Mouse (Mus musculus) macrophage (primary cell): ENCODE measurements around the gene Cbr3. TPM values are rescaled to one million over a fixed set of nuclear protein-coding genes. Genes with fewer than 3 reads are reported as not detected.

ENCODE experiments used
- H3K27ac ChIP-seq: fragments of 350-480 bp; formaldehyde crosslinking; 2 replicates; pipeline ENCODE4 v1.9.0; 2021
- H3K36me3 ChIP-seq: fragments of 350-480 bp; formaldehyde crosslinking; 2 replicates; pipeline ENCODE4 v1.9.0; 2021; ENCODE audit errors: inconsistent target
- H3K4me3 ChIP-seq: fragments of 350-480 bp; formaldehyde crosslinking; 2 replicates; pipeline ENCODE4 v1.9.0; 2021; ENCODE audit errors: inconsistent target
- H3K79me2 ChIP-seq: fragments of 350-480 bp; formaldehyde crosslinking; 2 replicates; pipeline ENCODE4 v1.9.0; 2021; ENCODE audit errors: inconsistent target
- WGBS: methylation state at CpG from one replicate; pipeline ENCODE4 v1.1.7; 2026; ENCODE audit warnings: inconsistent platforms; ENCODE audit not compliant: missing documents; 5-methylcytosine and 5-hydroxymethylcytosine counted together
- polyA plus RNA-seq: library from polyadenylated mRNA; stranded (reverse); fragments of 250-400 nt; gene quantifications from 3 replicates; pipeline ENCODE4 v1.2.4, GENCODE M21; 2018; ENCODE audit warnings: inconsistent platforms

Cbr3 gene
- polyA plus RNA-seq, 1 experiment from 2014 or later, result 9.0 TPM

DNA sequence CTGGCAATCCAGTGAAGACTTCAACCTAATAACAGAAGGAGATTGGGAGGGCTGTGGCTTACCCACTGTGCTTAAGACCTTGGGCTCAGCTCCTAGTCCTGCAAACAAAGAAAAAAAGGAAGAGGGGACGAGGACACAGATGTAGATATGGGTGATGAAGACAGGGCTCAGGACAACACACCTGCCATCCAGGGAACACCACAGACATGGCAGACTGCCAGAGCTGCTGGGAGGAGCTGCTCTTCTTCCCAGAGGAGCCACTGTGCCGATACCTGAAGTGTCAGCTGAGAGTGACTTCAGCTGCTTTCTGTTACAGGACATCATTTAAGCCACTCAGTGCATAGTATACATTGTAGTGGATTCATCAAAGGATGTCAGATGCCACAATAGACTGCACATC, 39.5 kb downstream of the Cbr3 start:
- peaks cover 30% of the 10 kb centered on the region; the same call in 1 of the 2 replicates for H3K79me2 ChIP-seq
- H3K36me3 ChIP-seq, result peaks cover 17% of the 10 kb centered on the region; the same call in 1 of the 2 replicates
- WGBS, result 100% methylated on average over 1 of the region's 2 CpGs
- no peak overlapping the region for H3K27ac ChIP-seq
- H3K4me3 ChIP-seq, result no peak overlapping the region

DNA sequence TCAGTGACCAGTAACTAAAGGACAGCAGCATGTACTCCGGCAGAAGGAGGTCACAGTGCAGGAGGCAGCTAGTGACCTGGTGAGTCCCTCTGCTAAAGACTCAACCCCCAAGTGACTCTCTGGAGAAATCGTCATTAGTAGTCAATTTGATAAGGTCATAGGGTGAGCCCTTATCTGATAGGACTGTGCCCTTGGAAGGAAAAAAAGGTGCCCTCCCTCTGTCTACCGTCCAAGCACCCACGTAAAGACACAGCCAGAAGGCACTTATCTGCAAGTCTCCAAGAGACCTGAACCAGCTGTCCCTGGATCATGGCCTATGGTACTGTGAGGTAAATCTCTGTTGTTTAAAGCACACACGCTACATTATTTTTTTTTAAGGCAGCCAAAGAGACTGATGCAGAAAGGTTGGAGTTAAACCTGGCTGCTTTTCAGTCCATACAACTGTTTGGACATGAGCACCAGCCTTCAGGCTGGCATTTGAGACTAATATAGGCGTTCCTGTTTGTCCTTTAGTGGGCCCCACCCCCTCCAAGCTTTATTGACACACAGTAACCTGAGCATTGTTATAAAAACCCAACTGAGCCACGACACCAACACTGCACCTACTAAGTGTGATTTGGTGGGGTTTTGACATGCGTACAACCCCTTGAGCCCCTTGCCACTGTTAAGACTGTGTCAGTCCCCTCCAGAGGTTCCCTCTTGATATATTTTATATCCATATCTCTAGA, 42.6 kb downstream of the Cbr3 start:
- Histone ChIP-seq H3K79me2 (peaks cover 17% of the 10 kb centered on the region; the same call in 1 of the 2 replicates), H3K4me3 (no peak overlapping the region), H3K27ac (no peak overlapping the region), H3K36me3 (peaks cover 15% of the 10 kb centered on the region; the same call in 1 of the 2 replicates)
- WGBS, result 92% methylated on average over 8 of the region's 8 CpGs

DNA sequence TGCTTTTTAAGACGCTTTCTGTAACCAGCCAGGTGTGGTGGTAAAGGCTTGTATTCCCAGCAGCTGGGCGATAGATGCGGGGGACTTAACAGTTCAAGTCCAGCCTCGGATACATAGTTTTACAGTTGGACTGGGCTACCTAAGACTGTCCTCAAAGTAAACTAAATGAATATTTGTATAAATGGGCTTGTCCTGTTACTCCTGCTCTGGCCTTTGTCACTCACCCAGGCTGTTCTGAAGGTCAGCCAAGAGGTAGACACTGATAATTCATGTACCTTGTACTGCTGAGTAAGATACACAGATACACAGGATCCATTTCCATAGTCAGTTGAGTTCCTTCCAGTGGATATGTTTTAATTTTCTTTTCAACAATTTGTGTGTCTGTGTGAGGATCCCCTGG, 43.2 kb downstream of the Cbr3 start:
- Histone ChIP-seq H3K36me3 (peaks cover 19% of the 10 kb centered on the region; the same call in 1 of the 2 replicates), H3K4me3 (no peak overlapping the region), H3K27ac (no peak overlapping the region), H3K79me2 (peaks cover 17% of the 10 kb centered on the region; the same call in 1 of the 2 replicates)
- 100% methylated on average over 4 of the region's 4 CpGs for WGBS

DNA sequence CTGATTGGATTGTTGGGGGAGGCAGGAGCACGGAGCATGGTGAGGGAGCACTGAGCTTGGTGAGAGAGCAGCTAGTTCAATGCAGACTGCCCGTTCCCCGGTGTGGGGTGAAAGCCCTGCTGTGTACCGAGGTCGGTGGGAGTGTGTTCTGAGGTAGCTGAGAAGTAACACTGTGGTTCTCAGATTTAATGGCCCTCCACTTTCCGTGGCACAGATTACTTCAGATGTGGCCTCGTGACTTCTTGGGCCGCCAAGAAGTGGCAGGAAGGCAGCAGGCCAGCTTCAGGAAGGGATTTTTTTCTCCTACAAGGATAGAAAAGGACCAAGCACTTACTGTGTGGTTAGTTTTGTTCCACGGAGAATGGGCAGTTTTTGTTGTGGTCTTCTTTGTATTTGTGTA, 45.7 kb downstream of the Cbr3 start:
- Histone ChIP-seq H3K27ac (no peak overlapping the region), H3K79me2 (peaks cover 1% of the 10 kb centered on the region; the same call in 1 of the 2 replicates), H3K4me3 (no peak overlapping the region), H3K36me3 (peaks cover 19% of the 10 kb centered on the region; the same call in 1 of the 2 replicates)
- WGBS, result 78% methylated on average over 9 of the region's 9 CpGs

DNA sequence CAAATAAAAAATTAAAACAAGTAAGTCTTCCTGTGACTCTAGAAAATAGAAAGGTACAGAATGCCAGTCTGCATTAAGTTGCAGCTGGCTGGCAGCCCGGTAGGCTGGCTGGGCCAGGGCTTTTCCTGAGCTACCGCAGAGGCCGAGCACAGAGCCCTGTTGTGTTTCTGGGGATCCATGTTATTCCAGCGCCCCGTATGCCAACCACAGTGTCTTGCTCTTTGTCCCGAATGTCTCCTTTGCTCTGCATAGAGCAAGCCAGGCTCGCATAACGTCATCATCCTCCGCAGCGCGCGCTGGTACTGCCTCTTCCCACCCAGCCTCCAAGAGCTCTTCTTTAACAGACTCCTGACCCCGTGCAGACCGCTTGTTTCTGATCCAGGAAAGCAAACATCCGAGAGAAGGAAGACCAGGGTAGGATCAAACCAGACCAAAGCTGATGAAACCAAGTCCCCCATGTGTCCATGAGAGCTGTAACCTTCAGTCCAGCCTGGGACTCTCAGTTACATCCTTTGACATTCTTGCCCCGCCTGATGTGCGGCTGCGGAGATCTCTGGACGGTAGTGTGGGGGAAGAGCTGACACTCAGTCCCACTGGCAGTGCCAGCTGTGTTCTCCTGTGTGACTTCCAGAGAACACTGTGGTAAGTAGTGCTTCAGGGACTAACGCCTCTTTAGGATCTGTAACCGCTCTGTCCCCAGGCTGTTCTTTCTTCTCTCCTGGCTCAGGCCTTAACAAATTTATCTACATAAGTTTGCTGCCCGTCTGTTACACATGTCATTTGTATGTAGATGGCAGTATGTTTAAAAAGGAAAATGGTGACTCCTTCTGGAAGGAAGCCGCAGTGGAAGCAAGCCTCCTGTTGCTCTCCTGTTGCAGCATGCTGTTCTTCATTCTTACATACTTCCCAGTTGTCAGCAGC, 47.0 kb downstream of the Cbr3 start:
- Histone ChIP-seq H3K4me3 (no peak overlapping the region), H3K27ac (no peak overlapping the region), H3K79me2 (no peaks in the 10 kb centered on the region; the same call in 1 of the 2 replicates), H3K36me3 (peaks cover 27% of the 10 kb centered on the region)
- 89% methylated on average over 22 of the region's 23 CpGs for WGBS

DNA sequence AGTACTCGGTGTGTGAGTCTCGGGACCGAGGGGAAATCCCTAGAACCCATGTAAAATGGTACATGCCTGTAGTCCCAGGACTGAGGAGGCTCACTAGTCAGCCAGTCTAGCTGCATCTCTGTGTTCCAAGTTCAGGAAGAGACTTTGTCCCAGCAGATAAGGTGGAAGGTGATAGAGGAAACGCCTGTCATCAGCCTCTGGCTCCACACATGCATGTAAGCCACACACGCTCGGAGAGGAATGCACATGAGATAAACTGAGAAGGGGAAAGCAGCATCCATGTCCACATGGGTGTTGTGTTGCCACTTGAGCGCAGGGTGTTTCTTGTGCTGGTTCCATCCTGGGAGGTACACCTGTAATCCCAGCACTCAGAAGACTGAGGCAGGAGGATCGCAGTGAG, 48.3 kb downstream of the Cbr3 start:
- no peak overlapping the region for H3K4me3 ChIP-seq
- peaks cover 29% of the 10 kb centered on the region for H3K36me3 ChIP-seq
- H3K27ac ChIP-seq, result no peak overlapping the region
- no peaks in the 10 kb centered on the region; the same call in 1 of the 2 replicates for H3K79me2 ChIP-seq
- 98% methylated on average over 8 of the region's 8 CpGs for WGBS

DNA sequence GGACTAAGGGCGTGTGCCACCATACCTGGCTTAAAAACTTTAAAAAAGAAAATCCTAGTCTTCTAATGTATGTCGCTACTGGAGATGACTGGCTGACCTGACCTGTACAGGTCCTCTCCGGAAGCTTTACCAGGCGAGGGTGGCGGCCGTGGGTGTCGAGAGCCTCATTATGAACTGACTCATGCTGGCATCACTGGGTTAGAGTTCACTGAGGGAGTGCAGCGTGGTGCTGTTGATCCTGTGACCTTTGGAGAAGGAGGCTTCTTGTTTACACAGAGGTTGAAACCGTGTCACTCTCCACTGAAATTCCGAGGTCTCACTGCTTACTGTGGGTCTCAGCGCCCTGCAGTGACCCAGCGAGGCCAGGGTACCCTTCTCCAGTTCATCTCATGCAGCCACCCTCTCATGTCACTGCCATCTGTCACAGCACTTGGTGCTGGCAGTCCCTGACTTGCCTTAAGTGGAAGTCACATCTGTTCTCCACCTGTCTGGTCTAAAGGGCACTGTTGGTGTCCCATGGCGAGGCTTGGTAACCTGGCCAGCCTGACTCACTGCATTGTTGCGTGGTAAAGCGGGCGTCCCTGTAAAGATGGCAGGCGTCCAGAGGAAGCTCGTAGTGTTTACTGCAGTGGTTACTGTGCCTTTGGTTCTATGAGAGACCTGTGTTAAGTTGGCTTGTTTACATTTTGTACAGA, 50.0 kb downstream of the Cbr3 start:
- Histone ChIP-seq H3K27ac (no peak overlapping the region), H3K36me3 (peaks cover 29% of the 10 kb centered on the region), H3K4me3 (no peak overlapping the region), H3K79me2 (no peaks in the 10 kb centered on the region; the same call in 1 of the 2 replicates)
- 91% methylated on average over 18 of the region's 18 CpGs for WGBS

DNA sequence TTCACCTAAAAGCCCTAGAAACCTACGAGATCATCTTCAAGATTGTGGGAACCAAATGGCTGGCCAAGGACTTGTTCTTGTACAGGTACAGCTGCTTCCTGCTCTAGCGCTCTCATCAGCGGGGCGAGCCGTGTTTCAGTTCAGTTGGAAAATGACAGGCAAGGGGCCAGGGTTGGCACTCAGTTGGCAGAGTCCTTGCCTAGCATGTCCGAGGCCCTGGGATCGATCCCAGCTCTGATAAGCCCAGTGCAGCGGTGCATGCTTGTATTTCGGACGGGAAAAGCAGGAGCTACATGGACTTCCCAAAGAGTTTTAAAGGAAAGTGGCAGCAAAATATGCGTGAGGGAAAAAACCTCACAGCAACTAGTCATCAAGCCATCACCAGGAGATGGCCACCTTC, 56.2 kb downstream of the Cbr3 start:
- no peak overlapping the region for H3K4me3 ChIP-seq
- WGBS, result 94% methylated on average over 11 of the region's 11 CpGs
- no peak overlapping the region for H3K27ac ChIP-seq
- H3K36me3 ChIP-seq, result peaks cover 37% of the 10 kb centered on the region
- H3K79me2 ChIP-seq, result no peaks in the 10 kb centered on the region

Other genes starting within 250 kb of the Cbr3 start
- gene Setd4, start 79.2 kb upstream of the Cbr3 start, polyA plus RNA-seq, result 1.0 to 4.7 TPM (median 2.2 TPM) in 3 replicates
- 30.7 to 39.9 TPM (median 32.2 TPM) in 3 replicates for gene Cbr1, start 77.4 kb upstream of the Cbr3 start, polyA plus RNA-seq
- gene Gm5678, start 55.1 kb upstream of the Cbr3 start, polyA plus RNA-seq, result not detected in 3 replicates
- gene Dop1b, start 28.7 kb downstream of the Cbr3 start, polyA plus RNA-seq, result 22.6 to 30.7 TPM (median 29.9 TPM) in 3 replicates
- 56.4 to 70.3 TPM (median 62.3 TPM) in 3 replicates for gene Morc3, start 148.9 kb downstream of the Cbr3 start, polyA plus RNA-seq
- gene Chaf1b, start 200.7 kb downstream of the Cbr3 start, polyA plus RNA-seq, result 4.0 to 25.9 TPM (median 14.0 TPM) in 3 replicates